Mouse (Mus musculus) spleen, postnatal 14 days (tissue): ENCODE measurements around the gene Tbc1d15.
"Not testable (repeated sequence)": the region's sequence is repeated elsewhere in the genome, so short reads cannot be mapped to it uniquely, and the experiment has no call there.

Experiments used
- DNase-seq, 2 experiments: peaks; one replicate each; pipeline ENCODE4 v3.0.0; 2021 to 2022; ENCODE audit warnings: low spot score in 2 of 2

Tbc1d15 gene

GRCm38 (mm10) chr10:115245488-115245887 lies 5.8 kb downstream of the Tbc1d15 start:
- DNase-seq = no peak

GRCm38 (mm10) chr10:115241082-115241595 lies 10.1 kb downstream of the Tbc1d15 start:
- DNase-seq = no peak

GRCm38 (mm10) chr10:115237931-115238330 lies 13.3 kb downstream of the Tbc1d15 start:
- no peak for DNase-seq

GRCm38 (mm10) chr10:115236733-115237132 lies 14.5 kb downstream of the Tbc1d15 start:
- DNase-seq = no peak

GRCm38 (mm10) chr10:115235501-115235900 lies 15.8 kb downstream of the Tbc1d15 start:
- DNase-seq = no peak

- no peak for DNase-seq
These were observed 17.5 kb downstream of the Tbc1d15 start for GRCm38 (mm10) chr10:115233798-115234197.

GRCm38 (mm10) chr10:115232513-115232912 lies 18.8 kb downstream of the Tbc1d15 start:
- DNase-seq = no peak

- no peak for DNase-seq
These were observed 22.2 kb downstream of the Tbc1d15 start for GRCm38 (mm10) chr10:115229023-115229422.

- DNase-seq = no peak
These were observed 24.7 kb downstream of the Tbc1d15 start for GRCm38 (mm10) chr10:115226586-115226985.

- DNase-seq = no peak
These were observed 27.4 kb downstream of the Tbc1d15 start for GRCm38 (mm10) chr10:115223845-115224244.

- DNase-seq = no peak
These were observed 38.2 kb downstream of the Tbc1d15 start for GRCm38 (mm10) chr10:115212916-115213580.

- DNase-seq = no peak
These were observed 45.4 kb downstream of the Tbc1d15 start for GRCm38 (mm10) chr10:115205825-115206224.

- DNase-seq = no peak
These were observed 46.0 kb downstream of the Tbc1d15 start for GRCm38 (mm10) chr10:115205284-115205683.

GRCm38 (mm10) chr10:115191214-115191613 lies 60.1 kb downstream of the Tbc1d15 start:
- DNase-seq = no peak

- no peak for DNase-seq
These were observed 63.9 kb downstream of the Tbc1d15 start for GRCm38 (mm10) chr10:115187390-115187789.

GRCm38 (mm10) chr10:115184697-115185096 lies 66.6 kb downstream of the Tbc1d15 start, which contains the start of gene Tph2:
TSS of gene Tph2 (minus strand) at chr10:115185022.
- DNase-seq = peak; percentile 32 to 50

GRCm38 (mm10) chr10:115181034-115181433 lies 70.2 kb downstream of the Tbc1d15 start:
- no peak for DNase-seq

- not testable (repeated sequence) for DNase-seq
These were observed 73.2 kb downstream of the Tbc1d15 start for GRCm38 (mm10) chr10:115178019-115178418.

GRCm38 (mm10) chr10:115175591-115175991 lies 75.7 kb downstream of the Tbc1d15 start:
- DNase-seq = no peak

- no peak for DNase-seq
These were observed 77.9 kb downstream of the Tbc1d15 start for GRCm38 (mm10) chr10:115173336-115173735.

GRCm38 (mm10) chr10:115171351-115171818 lies 79.9 kb downstream of the Tbc1d15 start:
- DNase-seq = no peak

- no peak for DNase-seq
These were observed 80.5 kb downstream of the Tbc1d15 start for GRCm38 (mm10) chr10:115170496-115171350.
